Mouse (Mus musculus) gastrocnemius, postnatal 25 days (tissue): ENCODE data around the gene Wdr12. TPM values are rescaled to one million over a fixed set of nuclear protein-coding genes. Genes with fewer than 3 reads are reported as not detected.
"Not testable (repeated sequence)": the region's sequence is repeated elsewhere in the genome, so short reads cannot be mapped to it uniquely, and the experiment has no call there.

Experiments used
- DNase-seq: peaks from one replicate; pipeline ENCODE4 v3.0.0; 2022
- long read RNA-seq, 2 experiments: library from polyadenylated mRNA; stranded (forward); transcript quantifications; one replicate each; pipeline ENCODE4 v2.0.0; 2021
- total RNA-seq, 2 experiments: library from RNA; stranded (reverse); gene quantifications; 1 replicate in 1 of 2; 2 replicates in 1 of 2; pipeline ENCODE4 v1.2.3; 2021

Wdr12 gene
- 10 to 100 TPM; 12.4 to 13.7 TPM for total RNA-seq
- long read RNA-seq, experiment 1, full-length matches to known transcripts, result 21 of 23 reads
- long read RNA-seq, experiment 1, partial matches to known transcripts, result 0 of 23 reads
- long read RNA-seq, experiment 1, other reads (novel, unspliced or antisense), result 2 of 23 reads
- long read RNA-seq, experiment 2, full-length matches to known transcripts, result 35 of 40 reads
- long read RNA-seq, experiment 2, partial matches to known transcripts, result 4 of 40 reads
- long read RNA-seq, experiment 2, other reads (novel, unspliced or antisense), result 1 of 40 reads

DNA sequence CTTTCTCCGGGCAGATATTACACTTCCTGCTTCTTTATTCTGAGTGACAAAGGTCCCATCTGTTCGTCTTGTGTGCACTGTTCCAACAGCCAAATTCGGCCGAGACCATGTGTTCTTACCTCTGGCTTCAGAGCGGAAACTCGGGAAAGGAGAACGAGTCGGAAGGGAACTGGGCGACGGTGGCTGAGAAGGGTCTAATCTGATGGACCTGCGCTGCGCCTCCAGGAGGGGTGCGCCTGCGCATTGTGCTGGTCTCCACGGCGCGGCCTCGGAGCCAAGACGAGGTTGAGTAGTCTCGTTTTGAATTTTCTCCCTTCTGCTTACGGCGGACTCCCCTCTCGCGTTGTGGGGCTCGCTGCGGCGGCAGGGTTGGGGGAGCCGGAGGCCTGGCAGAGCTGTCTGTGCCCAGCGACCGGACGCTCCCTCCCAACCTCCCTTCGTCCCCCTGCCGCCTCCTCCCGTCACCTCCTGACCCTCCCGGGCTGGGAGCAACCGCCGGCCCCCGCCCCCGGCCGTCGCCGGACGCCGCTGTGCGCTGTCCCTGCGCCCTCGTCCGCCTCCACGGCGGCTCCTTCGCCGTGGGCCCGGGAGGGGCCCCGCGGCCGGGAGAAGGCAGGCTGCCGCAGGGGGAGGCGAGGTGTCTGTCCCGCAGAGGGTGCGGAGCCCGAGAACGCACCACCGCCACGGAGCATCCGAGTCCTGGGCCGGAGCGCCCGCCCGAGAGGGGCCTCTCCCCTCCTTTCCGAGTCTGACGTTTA lies at the start of gene Wdr12, which contains the start of gene Carf:
TSS of gene Wdr12 (minus strand) at position 622 of the 758 bp plus-strand sequence.
TSS of gene Carf (plus strand) at position 224 of the 758 bp plus-strand sequence.
- peak; percentile 94 for DNase-seq

- DNase-seq, result no peak
Observed at GRCm38 (mm10) chr1:60137346-60137745, 38.9 kb upstream of the Wdr12 start.

DNA sequence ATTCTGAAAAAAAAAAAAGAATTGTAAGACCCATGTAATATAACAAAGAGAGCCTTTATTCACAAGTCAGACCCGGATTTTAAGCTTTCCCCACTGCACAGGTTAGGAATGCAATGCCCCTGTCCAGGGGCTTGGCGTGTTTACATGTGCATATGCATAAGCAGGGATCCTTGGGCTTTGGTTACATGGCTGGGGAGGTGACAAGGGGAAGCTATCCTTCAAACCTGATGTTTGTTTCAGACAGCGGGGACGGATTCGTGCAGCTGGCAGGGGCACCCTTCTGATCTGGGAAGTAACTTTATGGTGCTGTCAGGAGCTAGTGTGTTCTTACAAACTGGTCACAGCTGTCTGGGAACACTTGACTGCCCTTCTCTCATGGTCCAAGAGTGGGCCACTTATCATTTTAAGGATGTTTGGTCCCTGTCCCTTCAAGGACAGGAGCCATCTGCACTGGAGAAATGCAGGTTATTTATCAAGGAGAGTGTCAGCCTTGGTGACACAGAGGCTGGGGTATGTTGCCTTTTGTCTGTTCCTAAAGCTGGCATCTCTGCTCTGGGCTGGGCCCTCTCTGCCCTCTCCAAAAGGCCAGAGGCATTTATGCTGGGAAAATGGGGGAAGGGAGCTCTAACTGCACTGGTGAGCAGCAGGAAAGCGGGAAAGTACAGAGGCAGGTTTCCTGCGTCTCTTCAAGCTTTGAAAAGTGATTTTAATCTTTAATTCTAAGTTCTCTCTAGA lies 19.4 kb upstream of the Wdr12 start:
- no peak for DNase-seq

- DNase-seq, result no peak
Observed at GRCm38 (mm10) chr1:60104582-60104981, 6.1 kb upstream of the Wdr12 start.

DNA sequence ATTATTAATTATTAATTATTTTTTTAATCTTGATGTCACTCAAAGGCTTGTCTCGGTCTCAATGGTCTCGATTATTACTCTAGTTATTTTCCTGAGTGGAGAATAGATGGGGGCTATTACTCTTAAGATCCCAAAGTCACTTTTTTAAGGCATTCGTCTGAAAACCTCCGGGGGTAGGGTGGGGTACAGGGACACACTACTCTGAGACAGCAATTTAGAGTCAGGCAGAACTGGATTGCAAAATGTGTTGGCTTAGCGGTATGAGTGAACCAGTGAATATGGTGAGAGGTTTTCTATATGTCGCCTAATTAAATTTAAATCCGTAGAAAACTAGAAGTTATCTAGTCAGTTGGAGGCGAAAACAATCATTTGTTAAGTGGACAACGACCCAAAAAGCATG lies 394 bp upstream of the Wdr12 start:
- DNase-seq, result no peak

- peak; percentile 48 for DNase-seq
Observed at GRCm38 (mm10) chr1:60097277-60098023, 995 bp downstream of the Wdr12 start.

DNA sequence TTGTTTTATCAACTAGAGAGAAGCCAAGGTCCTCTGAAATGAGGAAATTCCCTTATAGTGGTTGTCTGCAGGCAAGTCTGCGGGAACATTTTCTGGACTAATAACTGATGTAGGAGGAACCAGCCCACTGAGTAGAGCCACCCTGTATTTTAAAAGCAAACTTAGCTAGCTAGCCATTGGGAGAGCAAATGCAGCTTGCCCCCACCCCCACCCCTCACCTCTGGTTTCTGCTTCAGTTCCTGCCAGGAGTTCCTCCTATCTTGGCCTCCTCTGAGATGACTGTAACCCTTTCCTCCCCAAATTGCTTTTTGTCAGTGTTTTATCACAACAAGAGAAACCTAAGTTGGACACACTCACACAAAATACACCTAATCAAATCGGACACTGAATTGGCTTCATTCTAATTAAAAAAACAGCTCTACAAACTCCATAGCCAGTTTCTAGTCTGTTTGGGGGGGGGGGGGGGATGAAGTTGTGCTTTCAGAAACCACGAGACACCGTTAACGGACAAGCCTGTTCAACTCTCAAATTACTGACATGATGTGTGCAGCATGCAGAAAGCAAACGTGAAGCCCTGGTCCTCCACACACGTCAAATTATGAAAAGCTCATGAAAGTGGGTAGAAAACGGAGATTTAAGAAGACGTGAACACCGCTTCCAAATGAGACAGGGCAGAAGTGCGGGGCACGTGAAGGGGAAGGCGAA lies 1.7 kb downstream of the Wdr12 start:
- no peak for DNase-seq

DNA sequence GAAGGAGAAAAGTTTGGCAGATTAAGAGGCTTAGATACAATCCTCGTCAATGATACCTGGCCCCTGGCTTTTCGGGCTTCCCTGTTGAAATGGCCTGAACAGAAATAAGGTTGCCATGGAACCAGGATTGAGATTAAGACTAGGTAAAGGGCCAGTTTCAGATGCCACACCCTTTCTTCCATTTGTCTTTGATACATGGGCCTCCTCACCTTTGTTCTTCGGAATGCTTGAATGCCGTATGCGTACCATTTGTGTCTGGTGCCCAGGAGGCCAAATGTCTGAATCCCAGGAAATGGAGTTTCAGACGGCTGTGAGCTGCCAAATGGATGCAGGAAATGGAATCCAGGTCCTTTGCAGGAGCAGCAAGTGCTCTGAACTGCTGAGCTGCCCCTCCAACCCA lies 22.0 kb downstream of the Wdr12 start:
- DNase-seq, result no peak

- no peak for DNase-seq
Observed at GRCm38 (mm10) chr1:60075590-60075989, 22.9 kb downstream of the Wdr12 start.

- no peak for DNase-seq
Observed at GRCm38 (mm10) chr1:60074935-60075334, 23.5 kb downstream of the Wdr12 start.

- not testable (repeated sequence) for DNase-seq
Observed at GRCm38 (mm10) chr1:60070725-60071124, 27.7 kb downstream of the Wdr12 start.

- DNase-seq, result no peak
Observed at GRCm38 (mm10) chr1:60056310-60056709, 42.1 kb downstream of the Wdr12 start.

GRCm38 (mm10) chr1:60054659-60055058 lies 43.8 kb downstream of the Wdr12 start:
- no peak for DNase-seq

DNA sequence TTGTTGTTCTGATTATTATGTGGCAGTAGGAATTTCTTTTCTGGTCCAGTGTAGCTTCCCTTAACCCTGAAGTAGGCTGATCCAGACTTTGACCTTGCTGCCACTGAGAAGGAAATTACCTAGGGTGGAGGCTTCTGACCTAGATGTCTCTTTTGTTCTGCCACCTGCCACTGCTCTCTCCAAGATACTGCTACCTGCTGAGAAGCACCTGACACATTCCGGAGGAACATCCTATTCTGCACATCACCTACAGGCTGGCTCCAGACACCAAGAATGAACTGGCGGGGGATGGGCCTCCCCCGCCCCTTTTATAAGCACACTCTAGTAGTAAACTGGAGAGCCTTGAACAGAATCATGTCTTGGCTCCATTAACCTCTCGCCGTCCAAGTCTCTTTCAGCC lies 51.0 kb downstream of the Wdr12 start:
- not testable (repeated sequence) for DNase-seq

GRCm38 (mm10) chr1:60044595-60044994 lies 53.9 kb downstream of the Wdr12 start:
- no peak for DNase-seq

DNA sequence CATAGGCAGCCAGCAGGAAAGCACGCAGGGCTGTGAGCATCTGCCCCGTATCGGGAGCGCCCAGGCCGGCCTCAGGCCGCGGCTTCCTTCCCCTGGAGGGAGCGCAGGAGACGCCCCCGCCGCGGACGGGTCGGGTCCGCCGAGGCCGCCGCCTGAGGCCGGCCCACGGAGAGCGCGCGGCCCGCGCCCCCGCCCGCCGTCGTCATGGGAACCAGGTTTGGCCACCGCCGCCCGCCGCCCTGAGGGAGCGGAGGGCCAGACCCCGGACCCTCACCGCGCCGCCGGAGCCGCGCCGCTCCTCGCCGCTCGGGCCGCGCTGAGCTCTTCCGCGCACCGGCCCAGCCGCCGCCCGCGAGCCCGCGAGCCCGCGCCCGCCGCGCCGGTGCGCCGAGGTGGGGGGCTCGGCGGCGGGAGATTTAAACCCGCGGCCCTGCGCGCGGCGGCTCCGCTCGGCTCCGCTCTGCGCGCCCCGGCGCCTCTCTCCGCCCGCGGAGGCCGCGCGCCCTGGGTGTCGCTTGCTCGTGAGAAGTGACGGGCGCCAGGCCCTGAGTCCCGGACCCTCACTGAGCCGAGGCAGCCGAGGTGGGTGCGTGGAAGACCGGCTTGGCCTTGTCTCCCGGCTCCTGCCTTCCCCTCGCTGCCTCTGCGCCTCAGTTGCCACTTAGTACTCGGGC lies 55.5 kb downstream of the Wdr12 start, which contains the start of gene Ica1l:
TSS of gene Ica1l (minus strand) at position 389 of the 674 bp plus-strand sequence.
- DNase-seq, result peak; percentile 16

- no peak for DNase-seq
Observed at GRCm38 (mm10) chr1:60042398-60042795, 56.0 kb downstream of the Wdr12 start.

DNA sequence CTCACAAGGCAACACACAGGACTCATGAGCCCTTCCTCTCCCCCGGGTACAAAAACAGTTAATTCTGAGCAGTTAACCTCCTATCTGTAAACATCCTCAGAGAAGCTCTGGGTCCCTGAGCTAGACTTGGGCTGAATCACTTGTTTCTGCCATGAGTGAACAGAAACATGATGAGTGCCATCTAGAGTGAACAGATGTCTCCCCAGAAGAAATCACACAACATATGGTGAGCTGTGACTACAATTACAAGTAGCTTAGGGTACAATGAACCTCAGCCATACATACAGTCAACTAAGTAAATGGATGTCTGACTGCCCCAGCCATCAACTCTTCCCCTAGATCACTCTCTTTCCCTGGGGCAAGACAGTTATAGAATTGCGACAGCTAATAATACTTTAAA lies 63.4 kb downstream of the Wdr12 start:
- DNase-seq, result no peak
